Mouse (Mus musculus): Measurements from ENCODE around the gene Hpse2.

The Hpse2 gene

GRCm38 (mm10) chr19:42857096-42857495 lies 531.1 kb downstream of the Hpse2 start:
- in situ Hi-C loops (cut with MboI, MseI): no loop called here

GRCm38 (mm10) chr19:42855649-42856048 lies 532.5 kb downstream of the Hpse2 start:
- in situ Hi-C loops (cut with MboI, MseI): no loop called here

GRCm38 (mm10) chr19:42850444-42850843 lies 537.7 kb downstream of the Hpse2 start:
- in situ Hi-C loops (cut with MboI, MseI): no loop called here

GRCm38 (mm10) chr19:42839621-42840294 lies 548.4 kb downstream of the Hpse2 start:
- in situ Hi-C loops (cut with MboI, MseI): no loop called here

GRCm38 (mm10) chr19:42839118-42839517 lies 549.0 kb downstream of the Hpse2 start:
- in situ Hi-C loops (cut with MboI, MseI): no loop called here

- in situ Hi-C loops (cut with MboI, MseI): no loop called here
Observed at GRCm38 (mm10) chr19:42838271-42838670, 549.9 kb downstream of the Hpse2 start.

GRCm38 (mm10) chr19:42837591-42837990 lies 550.6 kb downstream of the Hpse2 start:
- in situ Hi-C loops (cut with MboI, MseI): no loop called here

GRCm38 (mm10) chr19:42833126-42833525 lies 555.0 kb downstream of the Hpse2 start:
- in situ Hi-C loops (cut with MboI, MseI): no loop called here

GRCm38 (mm10) chr19:42832251-42832650 lies 555.9 kb downstream of the Hpse2 start:
- in situ Hi-C loops (cut with MboI, MseI): no loop called here

GRCm38 (mm10) chr19:42829196-42829595 lies 559.0 kb downstream of the Hpse2 start:
- in situ Hi-C loops (cut with MboI, MseI): no loop called here

GRCm38 (mm10) chr19:42827843-42828242 lies 560.3 kb downstream of the Hpse2 start:
- in situ Hi-C loops (cut with MboI, MseI): no loop called here

- in situ Hi-C loops (cut with MboI, MseI): no loop called here
Observed at GRCm38 (mm10) chr19:42820109-42820508, 568.0 kb downstream of the Hpse2 start.

- in situ Hi-C loops (cut with MboI, MseI): no loop called here
Observed at GRCm38 (mm10) chr19:42817761-42818160, 570.4 kb downstream of the Hpse2 start.

GRCm38 (mm10) chr19:42816261-42816660 lies 571.9 kb downstream of the Hpse2 start:
- in situ Hi-C loops (cut with MboI, MseI): no loop called here

GRCm38 (mm10) chr19:42810140-42810539 lies 578.0 kb downstream of the Hpse2 start:
- in situ Hi-C loops (cut with MboI, MseI): no loop called here

GRCm38 (mm10) chr19:42809491-42809890 lies 578.7 kb downstream of the Hpse2 start:
- in situ Hi-C loops (cut with MboI, MseI): loop anchor here (10.0 kb wide), 1 partner anchor 605 kb away; no protein-coding TSS in a partner anchor

- in situ Hi-C loops (cut with MboI, MseI): loop anchor here (5.0 to 10.0 kb wide), 2 partner anchors 514 to 677 kb away; no protein-coding TSS in a partner anchor
Observed at GRCm38 (mm10) chr19:42797866-42798265, 590.3 kb downstream of the Hpse2 start.

GRCm38 (mm10) chr19:42795801-42796200 lies 592.4 kb downstream of the Hpse2 start:
- in situ Hi-C loops (cut with MboI, MseI): loop anchor here (5.0 to 10.0 kb wide), 2 partner anchors 516 to 679 kb away; no protein-coding TSS in a partner anchor

- in situ Hi-C loops (cut with MboI, MseI): loop anchor here (5.0 to 10.0 kb wide), 2 partner anchors 517 to 680 kb away; no protein-coding TSS in a partner anchor
Observed at GRCm38 (mm10) chr19:42794914-42795613, 593.1 kb downstream of the Hpse2 start.

GRCm38 (mm10) chr19:42788311-42788710 lies 599.8 kb downstream of the Hpse2 start:
- in situ Hi-C loops (cut with MboI, MseI): loop anchor here (5.0 kb wide), 1 partner anchor 609 kb away; no protein-coding TSS in a partner anchor

- in situ Hi-C loops (cut with MboI, MseI): loop anchor here (5.0 kb wide), 1 partner anchor 612 kb away; no protein-coding TSS in a partner anchor
Observed at GRCm38 (mm10) chr19:42785562-42786220, 602.5 kb downstream of the Hpse2 start.

- in situ Hi-C loops (cut with MboI, MseI): loop anchor here (5.0 kb wide), 1 partner anchor 612 kb away; no protein-coding TSS in a partner anchor
Observed at GRCm38 (mm10) chr19:42785129-42785528, 603.0 kb downstream of the Hpse2 start.

Measured in T-helper 1 cell (primary cell).